ENCODE assay signal across 7 mouse cellular contexts in genomic region chr11:23124198-23124951, GRCm38 (mm10).
A peak's percentile ranks its signal among the peaks of the same experiment; 100 is the strongest.
DNase-seq lines count a peak whose midpoint lies in the region; ATAC-seq and TF ChIP-seq lines count a peak whose summit lies in the region.

No protein-coding gene starts in this region.

- DNase-seq in G1E (ENCODE audit: low spot score) = peak; percentile 21
- DNase-seq in adrenal gland, postnatal 14 days = peak; percentile 68
- DNase-seq in embryonic facial prominence, embryonic 14.5 days (ENCODE audit: low spot score) = peak; percentile 87
- DNase-seq in kidney, postnatal 0 days (ENCODE audit: low spot score) = peak; percentile 83
- DNase-seq in lung, postnatal 14 days = peak; percentile 27
- peak; percentile 9 for DNase-seq in ovary, postnatal 14 days (ENCODE audit: low spot score)

- no peaks in the 10 kb centered on the region for H3K36me3 ChIP-seq in G1E (replicated peaks)
- H3K36me3 ChIP-seq in embryonic facial prominence, embryonic 14.5 days (ENCODE audit: control insufficient read depth, insufficient read depth, low read length) = no peaks in the 10 kb centered on the region
- H3K36me3 ChIP-seq in heart, embryonic 15.5 days = no peaks in the 10 kb centered on the region
- H3K36me3 ChIP-seq in kidney, postnatal 0 days (ENCODE audit: insufficient read depth, low read length) = no peaks in the 10 kb centered on the region

- H3K4me1 ChIP-seq in G1E (ENCODE audit: insufficient read depth, low read depth, low read length) = peaks cover 8% of the 10 kb centered on the region
- peaks cover 5% of the 10 kb centered on the region; the same call in 1 of the 2 replicates for H3K4me1 ChIP-seq in embryonic facial prominence, embryonic 14.5 days (ENCODE audit: control insufficient read depth, insufficient read depth, low read length)
- peaks cover 5% of the 10 kb centered on the region; the same call in 1 of the 2 replicates for H3K4me1 ChIP-seq in heart, embryonic 15.5 days (replicated peaks)
- H3K4me1 ChIP-seq in kidney, postnatal 0 days (replicated peaks; ENCODE audit: insufficient read depth, low read length) = no peaks in the 10 kb centered on the region

- H3K9ac ChIP-seq in embryonic facial prominence, embryonic 14.5 days (ENCODE audit: low read depth, low read length) = peak overlapping the region; percentile 40
- peak overlapping the region; percentile 23; the same call in 1 of the 2 replicates for H3K9ac ChIP-seq in heart, embryonic 15.5 days
- 0 out of 2 replicates have a peak overlapping the region, but pooled peaks have one; percentile 6 for H3K9ac ChIP-seq in kidney, postnatal 0 days (ENCODE audit: low read depth, low read length)

- H3K27me3 ChIP-seq in G1E (ENCODE audit: insufficient read depth, low read length) = peaks cover 6% of the 10 kb centered on the region; the same call in 1 of the 2 replicates
- no peaks in the 10 kb centered on the region for H3K27me3 ChIP-seq in embryonic facial prominence, embryonic 14.5 days (replicated peaks; ENCODE audit: control insufficient read depth, insufficient read depth, low read length)
- no peaks in the 10 kb centered on the region for H3K27me3 ChIP-seq in heart, embryonic 15.5 days
- H3K27me3 ChIP-seq in kidney, postnatal 0 days (ENCODE audit: insufficient read depth, low read length) = no peaks in the 10 kb centered on the region

- peak overlapping the region; percentile 54; the same call in 1 of the 2 replicates for H3K4me3 ChIP-seq in G1E (ENCODE audit: low read depth, low read length)
- H3K4me3 ChIP-seq in embryonic facial prominence, embryonic 14.5 days (ENCODE audit: low read depth, low read length) = peak overlapping the region; percentile 36
- H3K4me3 ChIP-seq in heart, embryonic 15.5 days = peak overlapping the region; percentile 44
- H3K4me3 ChIP-seq in kidney, postnatal 0 days (replicated peaks; ENCODE audit: low read depth, low read length) = peak overlapping the region; percentile 28

- H3K9me3 ChIP-seq in G1E (replicated peaks) = no peaks in the 10 kb centered on the region
- H3K9me3 ChIP-seq in embryonic facial prominence, embryonic 14.5 days (ENCODE audit: control insufficient read depth, low read length) = no peaks in the 10 kb centered on the region
- no peaks in the 10 kb centered on the region for H3K9me3 ChIP-seq in heart, embryonic 15.5 days (replicated peaks)
- no peaks in the 10 kb centered on the region for H3K9me3 ChIP-seq in kidney, postnatal 0 days (replicated peaks; ENCODE audit: low read length)

- peak overlapping the region; percentile 66 for H3K4me2 ChIP-seq in embryonic facial prominence, embryonic 14.5 days (ENCODE audit: low read depth, low read length)
- peak overlapping the region; percentile 78 for H3K4me2 ChIP-seq in heart, embryonic 15.5 days
- H3K4me2 ChIP-seq in kidney, postnatal 0 days (ENCODE audit: low read length) = peak overlapping the region; percentile 63

- ATAC-seq in G1E (ENCODE audit: extremely low read depth, insufficient number of reproducible peaks, low FRiP score, poor library complexity, severe bottlenecking) = no peak
- ATAC-seq in embryonic facial prominence, embryonic 14.5 days (ENCODE audit: low read depth) = peak; percentile 94
- ATAC-seq in heart, embryonic 15.5 days (replicated peaks; ENCODE audit: insufficient number of reproducible peaks, insufficient read depth, low FRiP score, low read depth) = peak; percentile 76
- peak; percentile 98 for ATAC-seq in kidney, postnatal 0 days (replicated peaks; ENCODE audit: low FRiP score, low read depth)

- WGBS in embryonic facial prominence, embryonic 14.5 days = 4% methylated on average over 15 of the region's 25 CpGs
- 2% methylated on average over 25 of the region's 25 CpGs for WGBS in heart, embryonic 15.5 days
- 2% methylated on average over 25 of the region's 25 CpGs for WGBS in kidney, postnatal 0 days

- H3K27ac ChIP-seq in embryonic facial prominence, embryonic 14.5 days (replicated peaks; ENCODE audit: low read depth, low read length) = no peak overlapping the region
- H3K27ac ChIP-seq in heart, embryonic 15.5 days = no peak overlapping the region
- no peak overlapping the region for H3K27ac ChIP-seq in kidney, postnatal 0 days

- no peak for TF ChIP-seq CTCF in G1E (IDR thresholded peaks at IDR 0.05; ENCODE audit: low read depth, low read length)
- TF ChIP-seq CTCF in kidney, postnatal 0 days (IDR thresholded peaks at IDR 0.05; ENCODE audit: low read depth) = no peak

Comparison
In these comparisons a context has a peak if more than half of its experiments do, and no peak if none do; other contexts are left out.
1. DNase-seq: peak in every context shown above with its lines; median percentile 87 in embryonic facial prominence, embryonic 14.5 days; 83 in kidney, postnatal 0 days; 68 in adrenal gland, postnatal 14 days; 27 in lung, postnatal 14 days; 21 in G1E; 9 in ovary, postnatal 14 days.